Mouse (Mus musculus): ENCODE results near the gene Epm2a.

Epm2a gene

DNA sequence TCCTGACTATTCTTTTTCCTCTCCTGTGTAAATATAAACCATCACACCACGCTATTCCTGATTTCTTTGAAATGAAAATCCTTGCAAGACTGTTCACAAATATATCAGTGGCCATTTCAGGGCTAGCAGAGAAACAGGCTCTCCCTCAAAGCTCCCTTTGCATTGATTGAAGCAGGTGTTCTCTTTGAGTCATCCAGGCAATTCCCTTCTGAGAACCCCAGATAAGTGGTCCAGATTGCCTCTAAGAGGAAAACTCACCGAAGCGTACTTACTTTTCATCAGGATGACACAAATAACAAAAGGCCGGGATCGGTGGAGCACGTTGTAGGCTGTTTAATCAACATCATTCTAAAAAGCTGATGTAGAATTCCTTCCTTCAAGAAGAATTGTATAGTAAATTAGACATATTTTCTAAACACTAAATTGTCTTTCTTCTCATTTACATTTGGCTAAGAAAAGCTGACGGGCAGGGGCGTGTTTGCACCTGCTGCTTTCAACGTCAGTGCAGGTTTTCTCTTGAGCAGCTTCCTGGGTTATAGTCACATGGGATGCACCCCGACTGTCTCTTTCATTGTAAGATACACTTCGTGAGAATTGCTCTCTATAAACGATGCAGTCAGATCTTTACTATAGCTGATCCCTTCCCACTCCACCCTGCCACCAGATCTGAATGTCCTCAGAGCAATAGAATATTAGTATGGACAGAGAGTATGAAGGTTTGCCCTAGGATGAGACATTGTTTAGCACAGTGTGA, 86.0 kb downstream of the Epm2a start:
- no peak for DNase-seq (ENCODE audit: low spot score in 2 of 2)

DNA sequence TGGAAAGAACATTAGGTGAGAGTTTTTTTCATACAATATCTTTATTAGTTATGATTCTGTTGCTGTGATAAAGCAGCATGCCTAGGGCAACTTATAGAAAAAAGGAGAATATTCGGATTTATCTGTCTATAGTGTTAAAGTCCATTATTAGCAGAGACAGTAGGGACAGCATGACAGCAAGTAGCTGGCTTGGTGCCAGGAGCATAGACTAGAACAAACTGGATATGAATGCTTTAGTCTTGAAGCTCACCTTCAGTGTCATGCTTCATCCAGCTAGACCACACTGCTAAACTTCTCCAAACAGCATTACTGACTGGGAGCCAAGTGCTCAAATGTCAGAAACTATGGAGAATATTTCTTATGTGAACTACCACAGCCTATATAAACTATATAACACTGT, 93.8 kb downstream of the Epm2a start:
- DNase-seq (ENCODE audit: low spot score in 2 of 2): no peak

DNA sequence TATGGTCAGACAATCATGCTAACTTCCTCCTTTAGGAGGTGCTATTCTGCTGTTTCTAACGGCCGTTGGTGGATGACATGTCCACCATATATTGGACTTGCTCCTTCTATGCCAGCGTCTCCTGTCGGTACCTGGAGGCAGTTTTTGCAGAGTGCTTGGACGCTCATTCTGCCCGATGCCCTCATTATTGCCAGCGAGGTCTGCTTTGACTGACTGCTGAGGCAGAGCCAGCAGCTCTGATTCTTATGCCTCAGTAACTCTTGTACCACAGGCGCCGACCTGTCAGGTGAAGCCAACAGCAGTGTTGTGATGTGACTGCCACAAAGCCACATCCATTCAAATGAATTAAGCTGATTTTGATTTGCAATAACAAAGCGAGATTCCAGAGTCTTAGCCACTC, 95.3 kb downstream of the Epm2a start:
- no peak for DNase-seq (ENCODE audit: low spot score in 2 of 2)

- DNase-seq (ENCODE audit: low spot score in 2 of 2): no peak
Observed at GRCm38 (mm10) chr10:11439342-11439741, 96.1 kb downstream of the Epm2a start.

DNA sequence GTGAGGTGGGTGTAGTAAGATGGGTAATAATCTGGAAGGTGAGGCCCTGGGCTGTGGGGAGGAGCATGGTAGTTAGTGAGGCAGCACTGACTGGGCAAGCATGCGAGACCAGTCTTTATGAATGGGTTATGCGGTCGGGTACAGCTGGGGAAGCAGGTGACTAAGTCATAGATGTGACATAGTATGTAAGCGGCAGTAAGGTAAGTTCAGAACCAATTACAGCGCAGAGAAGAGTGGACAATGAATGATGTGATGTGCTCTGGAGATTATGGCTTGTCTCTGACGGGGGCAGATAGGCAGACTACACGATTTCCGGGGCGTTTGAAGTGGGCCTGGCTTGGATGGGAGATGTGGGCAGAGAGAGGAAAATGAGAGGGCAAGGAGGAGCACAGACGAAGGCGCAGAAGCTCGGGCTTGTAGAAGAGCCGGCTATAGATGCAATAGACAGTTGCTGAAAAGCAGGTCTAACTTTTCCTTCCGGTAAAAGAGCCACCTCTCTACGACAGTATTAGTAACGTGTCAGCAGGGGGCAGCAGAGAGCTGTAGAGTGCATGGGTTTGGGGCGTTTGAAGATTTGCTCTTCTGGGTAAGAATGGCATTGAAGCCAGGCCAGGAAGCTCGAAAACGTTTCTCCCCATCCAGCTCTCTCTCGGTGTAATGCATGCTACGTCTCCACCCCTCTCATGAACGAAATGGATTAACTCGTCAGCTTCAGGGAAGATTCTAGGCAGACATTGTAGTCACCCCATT, 106.5 kb downstream of the Epm2a start:
- DNase-seq (ENCODE audit: low spot score in 2 of 2): peak in 1 of 2 experiments; percentile 20

GRCm38 (mm10) chr10:11452537-11452936, 109.3 kb downstream of the Epm2a start:
- no peak for DNase-seq (ENCODE audit: low spot score in 2 of 2)

GRCm38 (mm10) chr10:11457445-11457844, 114.2 kb downstream of the Epm2a start:
- DNase-seq (ENCODE audit: low spot score in 2 of 2): no peak

GRCm38 (mm10) chr10:11491956-11492355, 148.8 kb downstream of the Epm2a start:
- no peak for DNase-seq (ENCODE audit: low spot score in 2 of 2)

Measured in heart, adult 9 months (tissue).